Mouse (Mus musculus): ENCODE results near the gene Ntng1.

Gene Ntng1

DNA sequence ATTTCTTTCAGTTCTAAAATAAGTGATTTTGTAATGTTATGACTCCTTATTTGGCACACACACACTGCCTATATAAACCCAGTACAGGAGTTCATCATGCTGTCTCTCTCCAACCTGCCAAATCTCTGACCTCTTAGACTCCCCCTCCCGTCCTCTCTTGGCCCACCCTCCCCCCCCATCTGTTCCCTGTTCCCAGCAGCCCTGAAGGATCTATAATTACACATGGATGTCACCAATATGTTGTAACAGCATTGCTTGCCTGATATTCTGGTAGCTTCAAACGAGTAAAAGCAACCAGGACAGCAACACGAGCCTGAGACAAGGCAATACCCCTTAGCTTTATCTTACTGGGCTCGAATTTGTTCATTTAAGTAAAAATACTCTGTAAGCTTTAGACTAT lies 220.0 kb downstream of the Ntng1 start:
- DNase-seq (ENCODE audit: low read depth): no peak

DNA sequence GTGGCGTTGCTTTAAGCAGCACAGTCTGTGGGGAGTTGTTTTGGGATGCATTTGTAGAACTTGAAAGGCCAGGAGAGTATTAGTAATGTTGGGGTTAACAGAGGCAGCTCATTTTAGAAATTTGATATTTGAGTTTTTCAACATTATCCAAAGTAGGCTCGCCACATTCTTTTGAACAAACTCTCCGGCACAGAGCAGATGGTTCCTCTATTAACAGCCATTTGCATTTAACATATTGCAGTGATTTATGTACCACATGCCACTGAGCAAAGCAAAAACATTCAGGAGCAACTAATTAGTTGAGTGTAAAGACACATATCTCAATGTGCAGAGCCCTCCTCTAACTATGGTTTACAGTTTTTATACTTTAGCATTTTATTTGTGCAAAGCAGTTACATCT lies 224.8 kb downstream of the Ntng1 start:
- no peak for DNase-seq (ENCODE audit: low read depth)

DNA sequence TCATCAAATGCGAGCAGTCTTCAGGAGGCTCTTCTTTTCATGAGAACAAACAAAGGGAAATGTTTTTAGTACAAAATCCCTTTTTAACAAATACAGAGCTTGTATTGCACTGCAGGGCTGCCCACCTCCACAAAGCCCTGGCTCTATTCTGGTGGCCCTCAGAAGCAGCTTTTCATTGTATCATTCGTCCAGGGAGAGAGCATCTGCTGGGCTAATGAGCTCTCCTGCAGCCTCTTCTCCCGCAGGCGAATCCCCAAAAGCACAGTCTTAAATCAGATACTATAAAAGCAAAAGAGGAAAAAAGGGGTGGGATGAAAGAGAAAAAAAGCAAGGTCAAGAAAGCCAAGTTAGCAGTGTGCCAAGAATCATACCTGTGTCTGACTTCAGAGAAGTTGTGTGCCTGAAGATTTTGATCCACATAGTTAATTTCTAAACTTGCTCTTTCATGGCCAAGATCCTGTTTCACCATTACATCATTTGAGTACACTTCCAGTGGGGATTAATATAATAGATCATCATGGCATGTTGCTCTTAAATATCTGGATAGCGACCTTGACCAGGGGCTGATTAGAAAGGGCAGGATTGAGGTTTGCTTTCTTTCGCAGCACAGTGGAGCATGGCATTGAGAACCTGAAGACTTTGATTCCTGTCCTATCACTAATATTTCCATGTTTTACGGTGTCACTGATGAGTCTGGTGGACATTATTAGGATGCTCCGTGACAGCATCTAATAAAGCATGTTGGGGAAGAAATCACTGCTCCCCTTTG lies 225.7 kb downstream of the Ntng1 start:
- no peak for DNase-seq (ENCODE audit: low read depth)

DNA sequence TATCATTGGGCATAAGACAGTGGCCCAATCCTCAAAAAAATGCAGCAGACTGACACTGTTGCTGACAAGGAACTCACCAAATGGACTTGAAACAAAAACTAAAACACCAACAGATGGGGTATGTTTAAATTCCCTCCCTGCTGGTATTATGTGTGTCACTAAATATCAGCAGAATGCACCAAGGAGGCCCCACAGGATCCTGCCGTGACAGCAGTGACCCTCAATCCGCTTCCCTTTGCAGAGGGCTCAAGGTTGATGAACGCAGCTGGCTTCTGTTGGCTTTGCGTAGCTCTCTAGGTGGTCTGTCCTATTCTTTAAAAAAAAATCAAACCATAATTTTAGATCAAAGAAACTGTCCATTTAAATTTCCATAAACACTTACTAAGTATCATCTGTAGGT lies 226.7 kb downstream of the Ntng1 start:
- DNase-seq (ENCODE audit: low read depth): no peak

DNA sequence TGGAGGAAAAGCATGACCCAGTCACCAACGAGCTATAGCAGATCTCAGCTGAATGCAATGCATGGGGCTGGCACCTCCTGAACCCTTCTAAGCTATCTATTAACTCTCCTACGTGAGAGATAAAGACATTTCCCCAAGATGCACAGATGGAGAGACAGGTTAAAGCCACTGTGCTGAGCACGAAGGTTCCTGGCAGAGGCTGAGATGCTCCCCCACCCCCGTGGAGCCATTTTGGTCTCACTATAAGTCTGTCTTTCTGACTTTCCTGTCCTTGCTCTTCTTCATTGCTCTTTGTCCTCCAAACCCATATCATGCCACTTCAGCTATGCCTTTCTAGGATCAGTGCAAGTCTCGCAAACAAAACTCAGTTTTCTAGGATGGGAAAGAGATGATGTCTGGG lies 229.6 kb downstream of the Ntng1 start:
- DNase-seq (ENCODE audit: low read depth): no peak

DNA sequence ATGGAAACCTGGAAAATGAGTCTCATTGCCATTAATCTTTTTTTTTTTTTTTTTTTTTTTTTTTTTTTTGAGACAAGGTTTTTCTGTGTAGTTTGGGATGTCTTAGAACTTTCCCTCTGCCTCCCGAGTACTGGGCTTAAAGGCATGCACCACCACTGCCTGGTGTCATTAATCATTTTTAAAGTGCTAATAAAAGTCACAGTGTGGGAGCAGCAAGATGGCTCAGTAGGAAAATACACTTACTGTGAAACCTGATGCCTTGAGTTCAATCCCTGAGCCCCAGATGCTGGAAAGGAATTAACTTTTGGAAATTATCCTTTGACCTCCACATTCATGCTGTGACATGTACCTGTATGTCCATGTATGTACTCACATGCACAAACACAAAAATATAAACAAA lies 253.2 kb downstream of the Ntng1 start:
- DNase-seq (ENCODE audit: low read depth): no peak

DNA sequence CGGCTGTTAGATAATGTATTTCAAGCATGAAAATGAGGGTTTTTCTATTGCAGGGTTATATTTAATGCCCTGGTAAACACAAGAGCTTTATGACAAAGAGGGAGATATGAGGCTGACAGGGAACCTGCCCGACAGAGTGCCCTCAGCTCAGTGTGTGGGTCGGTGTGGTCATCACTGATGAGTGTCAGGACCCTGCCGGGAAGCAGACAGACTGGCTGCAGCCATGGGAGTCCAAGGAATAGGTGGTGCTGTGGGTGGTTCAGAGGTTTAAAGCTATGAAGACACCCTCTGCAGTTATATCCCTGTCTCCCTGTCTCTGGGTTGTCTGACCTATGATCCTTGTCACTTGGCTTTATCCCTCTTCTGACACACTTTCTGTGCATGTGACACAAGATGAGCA lies 258.1 kb downstream of the Ntng1 start:
- DNase-seq (ENCODE audit: low read depth): no peak

DNA sequence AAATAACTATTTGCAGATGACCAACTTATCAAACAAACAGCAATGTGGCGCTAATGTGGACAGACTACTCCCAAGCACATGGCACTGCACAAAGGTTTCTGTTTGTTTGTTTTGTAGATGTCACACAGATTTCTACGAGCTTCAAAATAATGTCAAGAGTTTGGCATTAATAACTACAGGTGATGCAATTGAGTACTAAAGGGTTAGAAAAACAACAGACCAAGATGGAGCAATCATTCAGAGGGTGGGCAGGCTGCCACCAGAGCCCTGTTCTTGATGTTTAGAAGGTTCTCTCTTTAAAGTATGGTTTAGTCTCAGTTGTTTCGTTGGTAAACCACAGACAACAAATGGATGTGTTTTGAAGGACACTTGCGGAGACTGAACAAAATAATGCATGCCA lies 264.8 kb downstream of the Ntng1 start:
- no peak for DNase-seq (ENCODE audit: low read depth)

DNA sequence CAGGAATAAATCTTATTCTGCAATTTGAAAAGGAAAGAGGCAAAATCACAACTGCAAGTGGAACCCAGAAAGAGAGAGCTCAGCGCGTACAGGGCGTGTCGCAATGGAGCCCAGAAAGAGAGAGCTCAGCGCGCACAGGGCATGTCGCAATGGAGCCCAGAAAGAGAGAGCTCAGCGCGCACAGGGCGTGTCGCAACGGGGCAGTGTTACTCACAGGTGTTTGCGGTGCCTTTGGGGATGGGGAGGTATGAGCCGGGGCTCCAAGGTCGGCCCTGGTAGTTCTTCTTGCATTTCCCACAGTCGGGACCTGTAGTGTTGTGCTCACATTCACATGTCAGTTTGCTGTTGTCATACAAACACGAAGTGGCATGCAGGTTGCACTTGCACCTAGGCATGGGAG lies 271.8 kb downstream of the Ntng1 start:
- no peak for DNase-seq (ENCODE audit: low read depth)

DNA sequence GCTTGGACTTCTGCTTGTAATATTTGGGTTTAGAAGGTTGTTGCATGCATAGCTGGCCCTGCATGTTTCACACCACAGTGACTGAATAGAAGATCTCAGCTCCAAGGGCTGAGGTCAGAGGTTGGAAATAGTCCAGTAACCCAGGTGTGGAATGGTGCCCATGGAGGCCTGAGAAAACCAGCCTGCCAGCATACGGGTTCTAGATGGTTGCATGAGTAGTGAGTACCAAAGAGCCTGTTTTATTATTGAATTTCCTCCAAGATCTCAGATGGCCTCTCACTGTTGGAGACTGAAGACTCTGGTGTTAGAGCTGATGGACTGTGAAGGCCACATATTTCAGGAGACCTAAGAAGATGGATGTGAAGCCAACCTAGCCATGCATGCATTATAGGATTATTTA lies 285.5 kb downstream of the Ntng1 start:
- no peak for DNase-seq (ENCODE audit: low read depth)

DNA sequence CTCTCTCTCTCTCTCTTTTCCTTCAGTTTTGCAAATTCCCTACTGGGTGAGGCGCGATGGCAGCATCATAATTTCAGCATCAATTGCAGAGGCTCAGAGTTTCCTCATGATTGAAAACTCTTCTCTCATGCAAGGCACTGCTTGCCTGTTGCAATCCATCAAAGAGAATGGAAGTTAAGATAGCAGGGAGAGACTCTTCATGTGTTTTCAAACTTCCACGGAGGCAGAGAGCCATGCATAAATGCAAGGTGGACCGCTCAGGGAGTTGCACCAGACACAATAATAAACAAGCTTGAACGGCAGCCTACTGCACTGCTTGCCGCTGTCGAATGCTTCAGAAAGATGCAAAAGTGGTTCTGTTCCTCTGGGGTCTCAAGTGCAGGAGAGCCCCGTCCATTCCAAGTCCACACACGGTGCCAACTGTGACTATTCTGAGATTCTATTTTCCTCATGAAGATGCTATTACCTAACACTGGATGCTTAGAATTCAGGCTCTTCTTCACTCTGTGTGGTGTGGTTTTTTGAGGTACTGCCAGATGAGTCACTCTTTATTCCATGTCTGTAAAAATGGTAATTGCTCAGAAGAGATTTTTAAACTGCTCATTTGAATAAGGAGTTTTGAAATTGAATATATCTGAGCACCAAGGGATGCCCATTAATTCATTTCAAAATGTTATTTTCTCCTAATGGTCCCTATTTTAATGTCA lies 289.2 kb downstream of the Ntng1 start:
- no peak for DNase-seq (ENCODE audit: low read depth)

DNA sequence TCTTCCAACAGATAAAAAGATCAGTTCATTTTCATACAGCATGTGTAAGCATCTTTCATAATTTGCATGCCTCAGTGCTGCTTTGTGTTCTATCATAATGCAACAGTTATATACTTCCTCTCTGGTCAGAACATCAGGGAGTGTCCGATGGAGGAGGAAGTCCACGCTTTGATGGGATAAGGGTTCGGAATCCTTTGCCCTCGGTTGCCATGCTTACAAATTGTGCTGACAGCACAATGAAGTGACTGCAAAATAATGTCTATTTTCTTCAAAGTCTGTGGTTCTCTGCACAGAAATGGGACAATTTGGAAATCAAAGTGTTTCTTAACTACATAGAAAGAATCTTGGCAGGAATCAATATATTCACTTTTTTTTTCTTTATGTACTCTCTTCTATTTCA lies 297.2 kb downstream of the Ntng1 start:
- DNase-seq (ENCODE audit: low read depth): no peak

DNA sequence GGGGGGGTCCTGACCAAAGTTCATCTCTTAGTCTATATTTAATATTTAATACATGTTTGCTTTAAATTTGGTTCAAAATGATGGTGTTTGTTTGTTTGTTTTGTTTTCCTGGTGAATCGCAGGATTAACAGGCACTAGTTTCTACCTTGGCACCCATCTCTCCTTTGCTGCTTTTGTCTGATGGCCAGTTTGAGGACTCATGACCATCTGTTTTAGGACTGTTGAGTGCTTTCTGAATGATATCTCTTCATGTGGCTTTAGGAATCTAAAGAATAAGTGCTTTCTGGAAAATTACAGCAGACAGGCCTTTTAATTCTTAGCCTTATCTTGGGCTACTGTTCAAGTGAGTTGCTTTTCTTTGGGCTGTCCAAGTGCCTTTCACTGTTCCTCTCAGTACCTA lies 318.0 kb downstream of the Ntng1 start:
- DNase-seq (ENCODE audit: low read depth): no peak

DNA sequence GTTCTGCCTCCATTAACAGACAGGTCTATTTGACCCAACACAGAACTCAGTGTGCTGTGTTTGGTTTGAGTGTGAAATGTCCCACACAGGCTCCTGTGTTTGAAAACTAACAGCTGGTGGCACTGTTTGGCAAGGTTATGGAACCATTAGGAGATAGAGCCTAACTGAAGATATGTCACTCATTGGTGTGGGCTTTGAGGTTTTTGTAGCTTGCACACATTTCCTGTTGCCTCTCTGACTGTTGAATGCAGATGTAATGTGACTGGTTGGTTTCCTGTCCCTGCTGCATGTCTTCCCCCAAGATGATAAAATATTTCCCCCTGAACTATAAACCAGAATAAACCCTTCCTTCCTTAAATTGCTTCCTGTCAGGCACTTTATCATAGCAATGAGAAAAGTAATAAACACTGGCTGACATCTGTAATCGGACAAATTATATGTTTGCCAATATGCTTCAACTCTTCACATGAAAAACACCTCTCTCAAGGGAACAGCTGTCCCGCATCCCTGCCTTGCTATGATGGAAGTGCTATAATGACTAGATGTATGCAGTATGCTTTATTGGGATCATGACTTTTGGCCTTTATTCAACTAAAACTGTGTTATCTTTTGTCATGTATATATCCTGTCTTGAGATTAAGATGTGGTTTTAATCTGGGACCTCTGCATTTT lies 320.9 kb downstream of the Ntng1 start:
- DNase-seq (ENCODE audit: low read depth): no peak

DNA sequence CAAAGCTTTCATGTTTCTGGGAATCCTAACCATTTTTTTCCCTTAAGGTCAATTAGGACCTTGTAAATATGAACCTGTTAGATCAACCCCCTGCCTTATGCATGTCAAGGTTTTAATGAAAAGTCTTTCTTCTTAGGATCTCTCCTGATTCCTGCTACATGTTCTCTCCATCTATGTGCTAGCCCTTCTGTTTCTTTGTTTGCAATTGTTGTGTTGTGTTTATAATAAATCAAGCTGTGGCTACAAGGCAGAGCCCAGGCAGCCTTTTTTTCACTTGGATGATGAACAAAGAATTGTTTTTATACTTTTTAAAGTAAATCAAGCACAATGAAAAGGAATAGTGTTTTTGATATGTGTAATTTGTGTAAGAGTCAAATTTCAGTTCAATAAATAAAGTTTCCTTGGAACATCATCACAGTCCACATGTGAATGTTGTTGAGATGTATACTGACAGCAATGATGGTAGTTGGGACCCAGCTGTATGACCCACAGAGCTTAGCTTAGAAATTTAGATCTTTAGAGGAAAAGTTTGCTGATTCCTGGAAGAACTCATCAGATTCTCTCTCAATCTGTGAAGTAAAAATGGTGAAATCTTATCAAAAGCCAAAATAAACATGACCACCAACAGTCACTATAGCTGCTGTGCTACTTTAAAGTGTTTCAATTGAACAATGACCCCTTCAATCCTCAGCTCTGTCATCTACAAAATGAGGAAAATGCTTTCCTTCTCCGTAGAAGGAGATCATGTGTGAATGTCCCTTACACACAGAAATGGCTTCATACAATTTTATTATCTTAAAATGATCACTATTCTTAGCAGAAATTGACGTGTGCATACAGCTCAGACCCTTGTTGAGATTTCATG lies 324.8 kb downstream of the Ntng1 start:
- DNase-seq (ENCODE audit: low read depth): no peak

DNA sequence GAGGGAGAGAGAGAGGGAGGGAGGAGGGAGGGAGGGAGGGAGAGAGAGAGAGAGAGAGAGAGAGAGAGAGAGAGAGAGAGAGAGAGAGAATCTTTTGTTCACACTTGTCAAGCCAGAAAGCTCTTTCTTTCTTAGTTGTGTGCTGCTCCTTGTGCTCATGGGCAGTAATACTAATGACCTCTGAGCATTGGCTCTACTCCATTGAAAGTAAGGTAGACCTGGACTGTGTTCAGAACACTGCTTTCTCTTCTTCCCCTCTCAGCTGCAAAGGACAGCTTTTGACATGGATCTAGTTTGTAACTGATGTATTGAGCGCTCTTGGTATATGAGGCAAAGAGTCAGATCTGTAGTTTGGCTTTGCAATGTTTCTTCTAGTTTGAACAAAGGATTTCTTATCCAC lies 334.7 kb downstream of the Ntng1 start:
- DNase-seq (ENCODE audit: low read depth): no peak

DNA sequence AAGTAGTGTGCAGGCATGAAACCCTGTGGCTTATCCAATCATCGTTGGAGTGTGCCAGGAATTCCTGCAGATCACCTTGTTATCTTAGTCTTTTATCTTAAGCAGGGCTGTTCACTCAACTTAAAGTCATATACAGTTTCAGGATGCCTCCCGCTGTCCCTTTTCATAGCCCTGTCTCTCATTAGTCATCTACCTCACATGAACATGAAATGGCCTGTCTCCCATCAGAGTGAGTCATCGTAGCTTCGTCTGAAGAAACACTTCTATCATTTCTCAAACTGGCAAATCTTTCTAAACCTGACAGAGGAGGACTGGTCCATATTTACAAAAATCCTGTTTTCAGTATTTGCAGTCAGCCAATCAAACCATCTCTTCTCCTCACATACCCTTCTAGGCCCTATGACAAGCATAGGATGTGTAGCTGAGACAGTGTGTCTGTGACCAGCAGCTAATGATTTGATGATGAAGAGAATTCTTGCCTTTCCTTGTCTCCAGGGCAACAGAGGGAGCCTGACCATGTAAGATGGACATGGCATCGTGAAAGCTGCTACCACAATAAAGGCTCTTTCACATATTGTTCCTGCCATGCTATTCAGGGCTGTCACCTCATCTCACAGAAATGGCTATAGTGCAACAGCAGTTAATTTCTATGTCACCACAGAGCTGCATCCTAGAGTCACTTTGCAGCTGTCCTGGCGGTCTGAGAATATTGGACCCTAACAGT lies 336.4 kb downstream of the Ntng1 start:
- no peak for DNase-seq (ENCODE audit: low read depth)

DNA sequence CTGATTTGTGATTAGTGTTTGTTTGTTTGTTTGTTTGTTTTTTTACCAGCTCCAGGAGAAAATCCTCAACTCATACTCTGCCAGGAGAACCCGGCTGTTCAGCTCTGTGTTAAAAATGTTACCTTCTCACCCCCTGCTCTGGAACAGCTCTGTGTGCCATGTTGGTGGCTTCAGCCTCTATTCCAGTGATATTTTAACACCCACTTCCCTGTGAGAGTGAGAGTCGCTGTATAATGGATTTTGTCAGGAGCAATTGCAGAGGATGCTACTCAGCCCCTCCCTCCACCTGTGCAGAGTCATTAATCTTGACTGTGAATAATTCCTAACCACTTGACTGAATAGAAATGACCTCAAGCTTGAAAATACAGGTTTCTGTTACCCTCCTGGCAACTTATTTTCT lies 339.7 kb downstream of the Ntng1 start:
- DNase-seq (ENCODE audit: low read depth): no peak

DNA sequence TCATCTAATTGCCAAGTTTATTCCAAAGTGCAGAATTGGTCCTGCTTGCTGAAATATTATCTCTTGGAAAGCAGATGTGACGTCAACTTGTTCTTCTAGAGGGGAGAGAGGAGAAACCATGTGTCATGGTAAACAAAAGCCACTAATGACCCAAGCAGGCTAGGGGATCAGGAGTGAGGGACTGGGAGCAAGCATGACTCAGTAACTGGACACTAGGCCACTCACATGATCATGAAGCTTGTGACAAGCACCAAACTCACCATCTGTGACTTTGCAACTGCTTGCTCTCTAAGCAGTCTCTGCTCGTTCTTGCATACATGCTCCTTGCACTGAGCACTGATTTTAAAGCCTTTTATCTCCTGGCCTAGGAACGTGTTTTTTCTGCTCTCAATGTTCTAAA lies 340.2 kb downstream of the Ntng1 start:
- DNase-seq (ENCODE audit: low read depth): no peak

DNA sequence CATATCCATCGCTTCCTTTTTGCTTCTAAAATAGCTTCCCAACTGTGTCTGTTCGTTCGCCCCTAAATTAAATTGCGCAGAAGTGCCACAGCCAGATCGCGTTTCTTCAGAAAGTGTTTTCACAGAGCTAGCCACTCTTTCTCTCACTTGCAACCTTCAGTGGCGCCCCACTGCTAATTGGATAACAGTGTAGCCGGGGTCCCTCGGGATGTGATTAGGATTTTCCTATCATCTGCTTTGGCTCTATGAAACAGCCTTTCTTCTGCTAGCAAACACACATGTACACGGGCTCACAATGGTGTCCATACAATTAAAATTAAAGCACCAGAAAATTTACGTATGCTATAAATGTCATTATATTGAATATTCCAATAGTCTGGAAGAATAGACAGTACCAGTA lies 346.5 kb downstream of the Ntng1 start:
- DNase-seq (ENCODE audit: low read depth): no peak

DNA sequence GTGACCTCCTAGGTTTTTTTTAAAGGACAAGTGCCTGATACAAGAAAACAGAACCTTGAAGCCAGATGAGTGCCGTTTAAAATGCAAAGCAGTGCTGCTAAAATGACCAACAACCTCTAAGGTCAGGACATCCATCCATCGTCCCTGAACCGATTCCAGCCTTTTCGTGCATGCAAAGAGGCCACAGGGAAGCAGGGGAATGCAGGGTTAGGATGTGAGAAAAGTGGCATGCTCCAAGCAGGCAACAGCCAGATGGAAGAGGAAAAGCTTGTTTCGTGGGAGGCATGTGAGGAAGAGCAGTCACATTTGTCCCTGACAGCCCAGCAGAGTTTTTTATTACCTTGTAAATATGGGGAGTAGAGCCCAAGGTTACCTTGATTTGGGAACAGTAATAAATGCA lies 360.6 kb downstream of the Ntng1 start:
- DNase-seq (ENCODE audit: low read depth): no peak

Data from naive thymus-derived CD4-positive, alpha-beta T cell, adult 2 months (primary cell).